Mouse (Mus musculus): ENCODE results near the gene Plk3. TPM values are rescaled to one million over a fixed set of nuclear protein-coding genes. Genes with fewer than 3 reads are reported as not detected.
A peak's percentile ranks its signal among the peaks of the same experiment; 100 is the strongest.

The Plk3 gene
- polyA plus RNA-seq, 1 experiment from 2014 or later = 1.8 TPM

GRCm38 (mm10) chr4:117136034-117136433 is 2.3 kb upstream of the Plk3 start:
- Histone ChIP-seq H3K9me3 (replicated peaks) (no peaks in the 10 kb centered on the region), H3K4me2 (no peak overlapping the region), H3K9ac (no peak overlapping the region), H3K36me3 (no peaks in the 10 kb centered on the region; the same call in 1 of the 2 replicates), H3K27ac (no peak overlapping the region), H3K27me3 (peaks cover 22% of the 10 kb centered on the region), H3K4me1 (replicated peaks) (peaks cover 14% of the 10 kb centered on the region), H3K4me3 (no peak overlapping the region)
- no peak for ATAC-seq (replicated peaks; ENCODE audit: insufficient number of reproducible peaks, insufficient read depth, low FRiP score, low read depth)
- 34% methylated on average over 8 of the region's 8 CpGs for WGBS

GRCm38 (mm10) chr4:117134601-117134995 is 835 bp upstream of the Plk3 start:
- H3K4me2 ChIP-seq = peak overlapping the region; percentile 98; the same call in 1 of the 2 replicates
- H3K9ac ChIP-seq = no peak overlapping the region
- H3K27me3 ChIP-seq = peaks cover 26% of the 10 kb centered on the region
- H3K4me1 ChIP-seq (replicated peaks) = peaks cover 14% of the 10 kb centered on the region
- H3K27ac ChIP-seq = no peak overlapping the region
- no peak overlapping the region for H3K4me3 ChIP-seq
- ATAC-seq (replicated peaks; ENCODE audit: insufficient number of reproducible peaks, insufficient read depth, low FRiP score, low read depth) = no peak
- H3K36me3 ChIP-seq = no peaks in the 10 kb centered on the region; the same call in 1 of the 2 replicates
- H3K9me3 ChIP-seq (replicated peaks) = no peaks in the 10 kb centered on the region
- WGBS = 25% methylated on average over 2 of the region's 2 CpGs

- peak overlapping the region; percentile 79 for H3K4me3 ChIP-seq
- peak overlapping the region; percentile 81 for H3K9ac ChIP-seq
- H3K4me1 ChIP-seq (replicated peaks) = peaks cover 14% of the 10 kb centered on the region
- H3K4me2 ChIP-seq = peak overlapping the region; percentile 98
- H3K27ac ChIP-seq = no peak overlapping the region
- peak; percentile 29; the same call in 1 of the 2 replicates for ATAC-seq (replicated peaks; ENCODE audit: insufficient number of reproducible peaks, insufficient read depth, low FRiP score, low read depth)
- WGBS = under 1% methylated on average over 42 of the region's 42 CpGs
- no peaks in the 10 kb centered on the region for H3K9me3 ChIP-seq (replicated peaks)
- peaks cover 26% of the 10 kb centered on the region for H3K27me3 ChIP-seq
- no peaks in the 10 kb centered on the region; the same call in 1 of the 2 replicates for H3K36me3 ChIP-seq
These were observed 382 bp downstream of the Plk3 start for GRCm38 (mm10) chr4:117133366-117133796.

DNA sequence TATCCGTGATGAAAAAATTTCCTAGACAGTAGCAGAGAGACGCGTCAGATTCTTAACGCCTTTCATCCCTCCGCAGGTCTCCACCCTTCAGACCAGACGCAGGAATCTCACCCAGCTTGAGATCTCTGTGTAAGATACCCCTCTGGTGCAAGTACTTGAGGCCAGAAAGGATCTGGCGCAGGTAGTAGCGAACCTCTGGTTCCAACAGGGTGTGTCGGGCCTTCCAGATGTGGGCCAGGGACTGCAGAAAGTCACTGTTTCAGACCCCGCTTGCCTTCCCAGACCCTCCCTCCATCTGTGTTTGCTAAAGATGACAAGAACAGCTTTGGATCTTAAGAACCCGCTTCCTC is 994 bp downstream of the Plk3 start:
- no peaks in the 10 kb centered on the region for H3K9me3 ChIP-seq (replicated peaks)
- peak overlapping the region; percentile 79 for H3K4me3 ChIP-seq
- peaks cover 26% of the 10 kb centered on the region for H3K27me3 ChIP-seq
- H3K9ac ChIP-seq = peak overlapping the region; percentile 81
- no peak overlapping the region for H3K27ac ChIP-seq
- H3K4me2 ChIP-seq = peak overlapping the region; percentile 98
- 32% methylated on average over 11 of the region's 11 CpGs for WGBS
- ATAC-seq (replicated peaks; ENCODE audit: insufficient number of reproducible peaks, insufficient read depth, low FRiP score, low read depth) = no peak
- peaks cover 14% of the 10 kb centered on the region for H3K4me1 ChIP-seq (replicated peaks)
- H3K36me3 ChIP-seq = no peaks in the 10 kb centered on the region; the same call in 1 of the 2 replicates

DNA sequence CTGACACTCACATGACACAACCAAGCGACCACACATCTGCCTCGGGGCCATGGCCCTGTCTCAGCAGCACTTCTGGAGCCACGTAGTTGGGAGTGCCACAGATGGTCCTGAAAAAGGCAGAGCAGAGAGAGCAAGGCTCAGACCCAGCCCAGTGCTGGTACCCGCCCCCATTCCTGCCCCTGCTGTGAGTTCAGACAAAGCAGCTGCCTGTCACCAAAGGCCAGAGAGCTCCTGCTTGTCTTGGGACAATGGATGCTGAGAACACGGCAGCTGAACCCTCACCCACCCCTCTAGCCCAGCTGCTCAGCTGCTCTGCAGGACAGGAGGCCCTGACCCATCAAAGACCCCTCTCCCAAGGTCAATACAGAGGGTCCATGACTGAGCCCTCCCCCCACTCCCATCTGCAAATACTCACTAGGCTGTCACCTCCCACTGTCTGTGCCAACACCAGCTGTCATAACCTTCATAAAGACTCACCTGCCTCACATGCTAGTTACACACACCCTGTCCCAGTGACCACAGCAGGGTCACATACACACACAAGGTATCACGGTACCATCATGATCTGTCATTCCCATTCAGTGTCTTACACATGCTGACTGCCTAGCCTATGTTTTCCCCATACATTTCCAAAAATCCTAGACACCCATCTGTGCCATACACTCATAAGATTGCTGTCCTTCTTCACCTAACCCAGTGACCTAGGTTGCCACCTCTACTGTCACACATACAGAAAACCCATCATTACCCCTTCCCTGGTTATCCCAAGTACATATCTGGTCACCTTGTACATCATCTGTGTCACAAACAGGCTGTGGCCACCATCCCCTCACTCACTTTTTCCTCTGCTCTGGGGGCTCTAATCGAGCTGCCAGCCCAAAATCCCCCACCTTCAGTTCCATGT is 1.6 kb downstream of the Plk3 start:
- 42% methylated on average over 7 of the region's 7 CpGs for WGBS
- Histone ChIP-seq H3K9ac (no peak overlapping the region), H3K4me3 (peak overlapping the region; percentile 79), H3K36me3 (no peaks in the 10 kb centered on the region; the same call in 1 of the 2 replicates), H3K4me2 (peak overlapping the region; percentile 98), H3K9me3 (replicated peaks) (no peaks in the 10 kb centered on the region), H3K27ac (no peak overlapping the region), H3K27me3 (peaks cover 26% of the 10 kb centered on the region), H3K4me1 (replicated peaks) (peaks cover 14% of the 10 kb centered on the region)
- no peak for ATAC-seq (replicated peaks; ENCODE audit: insufficient number of reproducible peaks, insufficient read depth, low FRiP score, low read depth)

GRCm38 (mm10) chr4:117131198-117131597 is 2.6 kb downstream of the Plk3 start:
- 69% methylated on average over 6 of the region's 6 CpGs for WGBS
- Histone ChIP-seq H3K9me3 (replicated peaks) (no peaks in the 10 kb centered on the region), H3K27ac (no peak overlapping the region), H3K4me3 (no peak overlapping the region), H3K9ac (no peak overlapping the region), H3K36me3 (no peaks in the 10 kb centered on the region; the same call in 1 of the 2 replicates), H3K4me1 (replicated peaks) (peaks cover 20% of the 10 kb centered on the region), H3K27me3 (peaks cover 26% of the 10 kb centered on the region), H3K4me2 (no peak overlapping the region)
- no peak for ATAC-seq (replicated peaks; ENCODE audit: insufficient number of reproducible peaks, insufficient read depth, low FRiP score, low read depth)

DNA sequence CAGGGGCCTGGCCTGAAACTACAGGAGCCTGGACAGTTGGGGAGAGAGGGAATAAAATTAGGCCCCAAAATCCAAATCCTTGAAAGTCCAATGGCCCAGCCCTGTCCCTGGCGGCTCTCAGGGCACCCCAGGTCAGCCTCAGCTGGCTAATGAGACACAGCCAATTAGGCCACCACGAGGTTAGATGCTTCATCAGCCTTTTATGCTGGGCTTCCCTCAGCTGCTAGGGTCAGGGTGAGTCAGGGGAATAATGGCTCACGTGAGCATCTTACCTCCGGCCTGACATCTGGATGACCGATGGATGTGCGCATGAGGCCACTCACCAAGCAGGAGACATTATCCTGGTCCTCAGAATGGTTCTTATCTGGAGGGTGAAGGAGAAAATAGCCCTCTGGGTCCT is 3.0 kb downstream of the Plk3 start:
- Histone ChIP-seq H3K4me1 (replicated peaks) (peaks cover 22% of the 10 kb centered on the region), H3K4me2 (no peak overlapping the region), H3K9ac (no peak overlapping the region), H3K27ac (no peak overlapping the region), H3K36me3 (no peaks in the 10 kb centered on the region; the same call in 1 of the 2 replicates), H3K9me3 (replicated peaks) (no peaks in the 10 kb centered on the region), H3K27me3 (peaks cover 26% of the 10 kb centered on the region), H3K4me3 (no peak overlapping the region)
- ATAC-seq (replicated peaks; ENCODE audit: insufficient number of reproducible peaks, insufficient read depth, low FRiP score, low read depth) = no peak
- WGBS = 74% methylated on average over 6 of the region's 6 CpGs

- H3K4me1 ChIP-seq (replicated peaks) = peaks cover 30% of the 10 kb centered on the region
- 85% methylated on average over 33 of the region's 33 CpGs for WGBS
- H3K36me3 ChIP-seq = no peaks in the 10 kb centered on the region; the same call in 1 of the 2 replicates
- no peak overlapping the region for H3K27ac ChIP-seq
- H3K9ac ChIP-seq = no peak overlapping the region
- no peak overlapping the region for H3K4me3 ChIP-seq
- ATAC-seq (replicated peaks; ENCODE audit: insufficient number of reproducible peaks, insufficient read depth, low FRiP score, low read depth) = no peak
- H3K27me3 ChIP-seq = peaks cover 24% of the 10 kb centered on the region
- no peaks in the 10 kb centered on the region for H3K9me3 ChIP-seq (replicated peaks)
- H3K4me2 ChIP-seq = no peak overlapping the region
These were observed 5.6 kb downstream of the Plk3 start for GRCm38 (mm10) chr4:117127991-117128686.

DNA sequence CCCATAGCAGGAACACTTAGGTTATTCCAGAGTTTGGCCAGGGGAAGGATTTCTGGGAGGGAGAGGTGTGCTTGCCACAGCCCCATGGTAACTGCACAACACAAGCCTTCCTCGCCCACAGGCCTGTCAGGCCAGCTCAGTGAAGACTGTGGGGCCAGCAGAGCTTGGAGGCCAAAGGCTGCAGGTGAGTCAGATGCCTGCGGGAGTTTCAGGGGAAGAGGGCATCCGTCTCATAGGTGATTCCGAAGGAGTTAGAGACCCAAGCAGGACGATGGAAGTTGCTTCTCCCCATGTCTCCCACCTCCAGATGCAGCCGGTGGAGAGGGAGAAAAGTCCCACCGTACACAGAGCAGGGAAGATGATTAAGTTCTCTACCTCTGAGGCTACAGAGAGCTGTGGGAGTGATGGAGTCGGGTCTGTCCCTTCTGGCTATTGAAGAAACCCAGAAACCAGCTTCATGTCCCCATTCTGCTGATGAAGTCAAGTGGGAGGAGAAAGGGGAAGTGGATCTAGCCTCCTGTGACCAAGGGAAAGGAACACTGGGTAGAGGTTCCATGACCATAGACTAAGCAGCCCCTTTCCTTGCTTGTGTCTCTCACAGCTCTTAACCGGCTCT is 7.0 kb downstream of the Plk3 start, which contains the start of gene Tctex1d4:
Gene Tctex1d4 (plus strand): TSS at position 120 of the 616 bp plus-strand sequence.
- no peak for ATAC-seq (replicated peaks; ENCODE audit: insufficient number of reproducible peaks, insufficient read depth, low FRiP score, low read depth)
- 75% methylated on average over 9 of the region's 9 CpGs for WGBS
- H3K4me2 ChIP-seq = peak within 1 kb of the TSS; percentile 30

DNA sequence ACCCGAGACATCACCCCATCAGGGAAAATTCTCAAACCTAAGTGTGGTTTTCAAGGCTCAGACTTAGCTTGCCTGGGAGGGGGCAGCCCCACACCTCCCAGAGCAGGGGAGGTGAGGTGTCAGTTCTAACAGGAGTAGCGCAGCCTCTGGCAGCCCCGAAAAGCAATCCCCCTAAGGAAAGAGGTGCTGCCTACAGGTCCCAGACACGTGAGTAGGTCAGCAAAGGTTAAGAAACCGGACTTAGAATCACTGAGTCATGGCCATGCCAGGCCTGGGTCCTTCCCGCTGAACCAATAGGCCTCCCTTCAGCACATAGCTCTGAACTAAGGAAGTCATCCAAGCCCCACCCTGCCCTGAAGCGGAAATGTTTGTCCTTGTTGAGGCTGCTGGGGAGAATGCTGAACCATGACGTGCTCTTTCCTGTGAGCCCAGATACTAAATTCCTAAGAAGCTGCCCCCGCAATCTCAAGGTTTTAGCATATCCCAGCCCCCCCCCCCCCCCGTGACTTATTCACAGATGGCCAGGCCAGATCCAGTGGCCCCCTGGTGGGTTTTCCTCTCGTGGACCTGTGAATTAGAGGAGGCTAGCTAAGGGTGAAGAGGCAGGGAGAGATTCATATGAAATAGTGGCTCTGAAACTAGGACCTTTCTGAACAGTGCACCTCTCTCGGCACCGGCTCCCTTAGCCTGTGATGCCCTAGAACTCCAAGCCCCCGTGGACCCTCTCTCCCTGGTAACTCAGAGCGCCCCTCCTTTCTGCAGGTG is 7.7 kb downstream of the Plk3 start:
- Histone ChIP-seq H3K9me3 (replicated peaks) (no peaks in the 10 kb centered on the region), H3K4me1 (replicated peaks) (peaks cover 26% of the 10 kb centered on the region), H3K27me3 (peaks cover 4% of the 10 kb centered on the region), H3K4me2 (peak overlapping the region; percentile 30), H3K9ac (no peak overlapping the region), H3K4me3 (no peak overlapping the region), H3K36me3 (no peaks in the 10 kb centered on the region; the same call in 1 of the 2 replicates), H3K27ac (peak overlapping the region; percentile 91)
- 37% methylated on average over 15 of the region's 15 CpGs for WGBS
- ATAC-seq (replicated peaks; ENCODE audit: insufficient number of reproducible peaks, insufficient read depth, low FRiP score, low read depth) = peak; percentile 72

More for the DNA sequence above, 7.0 kb downstream of the Plk3 start, which contains the start of gene Tctex1d4:
- H3K4me3 ChIP-seq = no peak within 1 kb of the TSS
- H3K36me3 ChIP-seq = no peaks in the 10 kb centered on the region; the same call in 1 of the 2 replicates
- peaks cover 23% of the 10 kb centered on the region for H3K4me1 ChIP-seq (replicated peaks)
- H3K27ac ChIP-seq = peak within 1 kb of the TSS; percentile 91
- H3K27me3 ChIP-seq = peaks cover 11% of the 10 kb centered on the region
- no peaks in the 10 kb centered on the region for H3K9me3 ChIP-seq (replicated peaks)
- no peak within 1 kb of the TSS for H3K9ac ChIP-seq

Measured in heart, embryonic 15.5 days (tissue).